Mouse (Mus musculus): ENCODE results near the gene Gm9780.
"Not testable (repeated sequence)": the region's sequence is repeated elsewhere in the genome, so short reads cannot be mapped to it uniquely, and the experiment has no call there.

GRCm38 (mm10) chr14:26047026-26047425, 4.5 kb upstream of the Gm9780 start:
- TF ChIP-seq CTCF (IDR thresholded peaks at IDR 0.05; ENCODE audit: low read depth, low read length); EP300 (IDR thresholded peaks at IDR 0.05; ENCODE audit: insufficient read depth, low read depth, low read length); POLR2A (IDR thresholded peaks at IDR 0.05; ENCODE audit: insufficient read depth, low read length): not testable (repeated sequence)
